ENCODE assay signal across 8 mouse cellular contexts in the genomic region with DNA sequence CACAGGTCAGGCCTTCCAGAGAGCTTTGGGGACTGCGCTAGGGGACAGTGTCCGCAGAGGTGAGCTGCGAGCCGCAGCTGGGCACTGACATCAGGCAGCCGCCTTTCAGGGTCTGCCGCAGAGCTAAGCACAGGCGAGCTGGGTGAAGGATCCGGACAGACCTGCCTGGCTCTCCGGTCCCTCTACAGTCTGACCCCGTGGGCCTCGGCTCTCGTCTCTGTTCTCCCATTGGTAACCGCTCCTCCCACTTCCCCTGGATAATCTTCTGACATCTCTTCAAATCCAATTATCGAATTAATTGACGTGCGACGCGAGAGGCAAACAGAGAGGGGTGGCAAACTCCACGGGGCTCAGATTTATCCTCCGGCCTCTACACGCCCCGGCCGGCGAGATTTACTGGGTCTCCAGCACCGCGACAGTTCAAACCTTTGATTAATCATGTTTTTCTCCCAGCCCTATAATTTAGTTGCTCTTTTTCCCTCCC. TPM values are rescaled to one million over a fixed set of nuclear protein-coding genes. Genes with fewer than 3 reads are reported as not detected.
DNase-seq lines count a peak whose midpoint lies in the region; ATAC-seq and TF ChIP-seq lines count a peak whose summit lies in the region.

No protein-coding gene starts in this region.

- H3K9me3 ChIP-seq in intestine, embryonic 16.5 days (ENCODE audit: control insufficient read depth, low read length), result no peaks in the 10 kb centered on the region
- no peaks in the 10 kb centered on the region for H3K9me3 ChIP-seq in neural tube, embryonic 14.5 days (ENCODE audit: control insufficient read depth, low read length)

- intact Hi-C loops in gastrocnemius, postnatal 36 days (cut with DNase I), result no loop called here

- TF ChIP-seq POLR2A in testis, adult 2 months (IDR thresholded peaks at IDR 0.05; ENCODE audit: control insufficient read depth, low read depth, low read length), result no peak

- no peak overlapping the region for H3K27ac ChIP-seq in testis, adult 2 months (ENCODE audit: control insufficient read depth, insufficient read depth, low read depth, low read length)
- H3K27ac ChIP-seq in intestine, embryonic 16.5 days (ENCODE audit: low read length), result no peak overlapping the region
- H3K27ac ChIP-seq in neural tube, embryonic 14.5 days (ENCODE audit: low read depth, low read length), result peak overlapping the region; percentile 90

- TF ChIP-seq CTCF in testis, adult 2 months (IDR thresholded peaks at IDR 0.05; ENCODE audit: control insufficient read depth, insufficient read depth, insufficient replicate concordance, low read depth, low read length), result no peak

- peak; percentile 32 for DNase-seq in adrenal gland, adult 2 months
- no peak for DNase-seq in adrenal gland, postnatal 25 days
- no peak for DNase-seq in testis, postnatal 14 days (ENCODE audit: low spot score)
- no peak for DNase-seq in ovary, postnatal 10 days (ENCODE audit: low spot score)
- no peak for DNase-seq in gastrocnemius, postnatal 36 days

- no peaks in the 10 kb centered on the region for H3K36me3 ChIP-seq in testis, adult 2 months (ENCODE audit: control insufficient read depth, insufficient read depth, low read length)
- H3K36me3 ChIP-seq in intestine, embryonic 16.5 days (ENCODE audit: control insufficient read depth, insufficient read depth, low read length), result no peaks in the 10 kb centered on the region
- no peaks in the 10 kb centered on the region for H3K36me3 ChIP-seq in neural tube, embryonic 14.5 days (ENCODE audit: control insufficient read depth, insufficient read depth, low read length)

- peak overlapping the region; percentile 35; the same call in 1 of the 2 replicates for H3K9ac ChIP-seq in intestine, embryonic 16.5 days (ENCODE audit: low read depth, low read length)
- H3K9ac ChIP-seq in neural tube, embryonic 14.5 days (replicated peaks; ENCODE audit: low read depth, low read length), result peak overlapping the region; percentile 63; the same call in 1 of the 2 replicates

- H3K4me2 ChIP-seq in intestine, embryonic 16.5 days (ENCODE audit: low read depth, low read length), result peak overlapping the region; percentile 97
- H3K4me2 ChIP-seq in neural tube, embryonic 14.5 days (ENCODE audit: low read depth, low read length), result peak overlapping the region; percentile 85

- 5% methylated on average over 26 of the region's 26 CpGs for WGBS in intestine, embryonic 16.5 days
- under 1% methylated on average over 26 of the region's 26 CpGs for WGBS in neural tube, embryonic 14.5 days

- H3K4me1 ChIP-seq in testis, adult 2 months (ENCODE audit: control insufficient read depth, insufficient read depth, low read length), result peaks cover 4% of the 10 kb centered on the region; the same call in 1 of the 2 replicates
- peaks cover 15% of the 10 kb centered on the region; the same call in 1 of the 2 replicates for H3K4me1 ChIP-seq in intestine, embryonic 16.5 days (ENCODE audit: control insufficient read depth, insufficient read depth, low read length)
- peaks cover 27% of the 10 kb centered on the region; the same call in 1 of the 2 replicates for H3K4me1 ChIP-seq in neural tube, embryonic 14.5 days (ENCODE audit: control insufficient read depth, insufficient read depth, low read length)

- peak overlapping the region; percentile 89 for H3K4me3 ChIP-seq in testis, adult 2 months (ENCODE audit: control insufficient read depth, low read depth, low read length)
- peak overlapping the region; percentile 58 for H3K4me3 ChIP-seq in intestine, embryonic 16.5 days (ENCODE audit: low read length)
- peak overlapping the region; percentile 40 for H3K4me3 ChIP-seq in neural tube, embryonic 14.5 days (ENCODE audit: low read depth, low read length)

- ATAC-seq in intestine, embryonic 16.5 days, result peak; percentile 44; the same call in 1 of the 2 replicates
- peak; percentile 31 for ATAC-seq in neural tube, embryonic 14.5 days (ENCODE audit: low read depth)

- peaks cover 10% of the 10 kb centered on the region for H3K27me3 ChIP-seq in testis, adult 2 months (ENCODE audit: control insufficient read depth, insufficient read depth, low read length)
- H3K27me3 ChIP-seq in intestine, embryonic 16.5 days (replicated peaks; ENCODE audit: control insufficient read depth, insufficient read depth, low read length), result peaks cover 56% of the 10 kb centered on the region
- peaks cover 8% of the 10 kb centered on the region for H3K27me3 ChIP-seq in neural tube, embryonic 14.5 days (ENCODE audit: control insufficient read depth, insufficient read depth, low read length)

RNA-seq across cellular contexts. Expression of a gene that starts 20.2 kb away (rescaled TPM):
- total RNA-seq in adrenal gland, adult 2 months (2021), result 10 to 100 TPM; 19.5 to 24.2 TPM
- 415 and 492 TPM in 2 replicates for polyA plus RNA-seq in adrenal gland, adult 2 months (2012; rRNA removed)
- 13.8 and 32.0 TPM in 2 replicates for total RNA-seq in adrenal gland, postnatal 25 days (2021)
- polyA plus RNA-seq in testis, adult 2 months (2012; rRNA removed), result 53.6 and 70.7 TPM in 2 replicates
- 55.5 and 77.3 TPM in 2 replicates for polyA plus RNA-seq in intestine, embryonic 16.5 days (2015; fragmentation: Nextera tagmentation; extraction: Ambion mirVana)
- 44.6 and 47.5 TPM in 2 replicates for polyA plus RNA-seq in neural tube, embryonic 14.5 days (2014; fragmentation: Nextera tagmentation; extraction: Ambion mirVana)
- total RNA-seq in gastrocnemius, postnatal 36 days (2021), result 10 to 100 TPM; 12.7 to 29.6 TPM

RNA-seq across cellular contexts. Expression of a gene that starts 29.6 kb away (rescaled TPM):
- 100 to 1,000 TPM in 1 of 2 experiments, 10 to 100 TPM in 1; 93.4 to 136 TPM for total RNA-seq in adrenal gland, adult 2 months (2021)
- polyA plus RNA-seq in adrenal gland, adult 2 months (2012; rRNA removed), result 75.4 and 89.3 TPM in 2 replicates
- 105 and 147 TPM in 2 replicates for total RNA-seq in adrenal gland, postnatal 25 days (2021)
- polyA plus RNA-seq in testis, adult 2 months (2012; rRNA removed), result 18.0 and 20.1 TPM in 2 replicates
- polyA plus RNA-seq in intestine, embryonic 16.5 days (2015; fragmentation: Nextera tagmentation; extraction: Ambion mirVana), result 26.5 and 27.0 TPM in 2 replicates
- polyA plus RNA-seq in neural tube, embryonic 14.5 days (2014; fragmentation: Nextera tagmentation; extraction: Ambion mirVana), result 23.5 and 29.3 TPM in 2 replicates
- total RNA-seq in gastrocnemius, postnatal 36 days (2021), result 10 to 100 TPM; 57.9 to 72.7 TPM
